Mouse (Mus musculus) kidney, adult 18-20 months (tissue): Measurements from ENCODE around the gene Hsf3.
"Not testable (repeated sequence)": the region's sequence is repeated elsewhere in the genome, so short reads cannot be mapped to it uniquely, and the experiment has no call there.

Source experiments
- DNase-seq: peaks from one replicate; pipeline ENCODE4 v3.0.0; 2021

Hsf3 gene

GRCm38 (mm10) chrX:96456201-96456963 is at the start of gene Hsf3:
Gene Hsf3 (minus strand): TSS chrX:96456294.
- DNase-seq, result peak; percentile 11

- no peak for DNase-seq
Observed at GRCm38 (mm10) chrX:96501580-96501979, 45.5 kb upstream of the Hsf3 start.

GRCm38 (mm10) chrX:96455149-96455548 is 945 bp downstream of the Hsf3 start, which contains the start of gene Heph:
Gene Heph (plus strand): TSS chrX:96455359.
- no peak for DNase-seq

GRCm38 (mm10) chrX:96419383-96419782 is 36.7 kb downstream of the Hsf3 start:
- DNase-seq, result no peak

- DNase-seq, result no peak
Observed at GRCm38 (mm10) chrX:96417733-96418132, 38.4 kb downstream of the Hsf3 start.

GRCm38 (mm10) chrX:96416970-96417369 is 39.1 kb downstream of the Hsf3 start:
- no peak for DNase-seq

- DNase-seq, result not testable (repeated sequence)
Observed at GRCm38 (mm10) chrX:96415351-96415750, 40.7 kb downstream of the Hsf3 start.

GRCm38 (mm10) chrX:96339108-96339507 is 117.0 kb downstream of the Hsf3 start:
- no peak for DNase-seq

- no peak for DNase-seq
Observed at GRCm38 (mm10) chrX:96329764-96330163, 126.3 kb downstream of the Hsf3 start.

GRCm38 (mm10) chrX:96293338-96293737 is 162.8 kb downstream of the Hsf3 start, which contains the start of gene Vsig4:
Gene Vsig4 (minus strand): TSS chrX:96293438.
- no peak for DNase-seq

GRCm38 (mm10) chrX:96256509-96256908 is 199.6 kb downstream of the Hsf3 start:
- no peak for DNase-seq
